Mouse (Mus musculus): ENCODE data around the gene Olfr1414. TPM values are rescaled to one million over a fixed set of nuclear protein-coding genes. Genes with fewer than 3 reads are reported as not detected.

Olfr1414 gene
- not detected for polyA plus RNA-seq (2015; fragmentation: Illumina TruSeq; extraction: RNeasy Lipid Tissue Mini Kit (QIAGEN cat#74804); ENCODE audit: insufficient read depth, low read depth, low replicate concordance)

DNA sequence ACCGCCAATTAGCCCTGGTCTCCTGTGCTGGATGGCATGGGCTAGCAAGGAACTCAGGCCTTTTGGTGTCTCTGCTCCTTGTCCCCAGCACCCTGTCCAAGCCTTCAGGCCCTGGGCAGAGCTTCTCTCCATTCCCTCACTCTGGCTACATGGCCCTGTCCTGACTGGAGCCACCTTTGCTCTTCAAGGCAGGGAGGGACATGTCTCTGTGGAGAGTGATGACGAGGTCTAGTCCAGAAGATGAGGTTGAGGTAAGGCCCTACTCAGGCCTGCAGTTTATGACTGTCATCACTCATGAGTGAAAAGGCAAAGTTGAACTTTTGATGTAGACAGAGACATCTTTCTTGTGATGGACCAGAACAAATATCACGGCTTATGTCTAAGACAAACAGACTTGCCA, at the start of gene Olfr1414:
TSS of gene Olfr1414 (minus strand) at position 101 of the 400 bp plus-strand sequence.

DNA sequence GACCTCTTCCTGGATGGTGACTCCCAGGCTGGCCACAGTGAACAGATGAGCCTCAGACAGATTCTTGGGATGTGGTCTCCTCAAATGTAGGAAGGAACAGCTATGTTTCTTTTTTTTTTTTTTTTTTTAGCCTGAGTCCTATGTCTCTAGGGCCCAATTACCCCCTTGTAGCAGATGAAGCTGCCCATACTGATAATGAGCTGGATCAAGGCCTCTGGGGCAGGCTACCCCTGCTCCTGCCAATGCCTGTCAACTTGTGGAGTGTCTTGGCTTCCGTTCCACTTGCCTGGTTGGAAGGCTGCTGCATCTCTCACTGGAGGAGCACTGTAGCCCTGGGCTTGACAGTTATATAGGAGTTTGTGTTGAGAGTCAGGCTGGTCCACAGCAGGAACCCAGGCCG, 22.5 kb downstream of the Olfr1414 start, which contains the start of gene Olfr1415:
TSS of gene Olfr1415 (minus strand) at position 101 of the 400 bp plus-strand sequence.

DNA sequence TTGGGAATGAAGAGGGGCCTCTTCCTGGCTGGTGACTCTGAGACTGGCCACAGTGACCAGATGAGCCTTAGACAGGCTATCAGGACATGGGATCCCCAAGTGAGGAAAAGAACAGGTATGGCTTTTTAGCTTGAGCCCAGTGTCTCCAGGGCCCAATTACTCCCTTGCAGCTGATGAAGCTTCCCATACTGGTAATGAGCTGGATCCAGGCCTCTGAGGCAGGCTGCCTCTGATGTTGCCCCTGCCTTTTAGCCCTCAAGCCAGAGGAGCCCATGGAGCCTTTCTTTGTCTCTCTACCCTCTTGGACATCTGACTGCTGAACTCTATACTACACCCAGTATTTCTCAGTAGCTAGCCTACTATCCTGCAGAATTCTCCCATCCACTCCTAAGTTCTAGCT, 33.4 kb downstream of the Olfr1414 start, which contains the start of gene Olfr1416:
TSS of gene Olfr1416 (minus strand) at position 101 of the 400 bp plus-strand sequence.

DNA sequence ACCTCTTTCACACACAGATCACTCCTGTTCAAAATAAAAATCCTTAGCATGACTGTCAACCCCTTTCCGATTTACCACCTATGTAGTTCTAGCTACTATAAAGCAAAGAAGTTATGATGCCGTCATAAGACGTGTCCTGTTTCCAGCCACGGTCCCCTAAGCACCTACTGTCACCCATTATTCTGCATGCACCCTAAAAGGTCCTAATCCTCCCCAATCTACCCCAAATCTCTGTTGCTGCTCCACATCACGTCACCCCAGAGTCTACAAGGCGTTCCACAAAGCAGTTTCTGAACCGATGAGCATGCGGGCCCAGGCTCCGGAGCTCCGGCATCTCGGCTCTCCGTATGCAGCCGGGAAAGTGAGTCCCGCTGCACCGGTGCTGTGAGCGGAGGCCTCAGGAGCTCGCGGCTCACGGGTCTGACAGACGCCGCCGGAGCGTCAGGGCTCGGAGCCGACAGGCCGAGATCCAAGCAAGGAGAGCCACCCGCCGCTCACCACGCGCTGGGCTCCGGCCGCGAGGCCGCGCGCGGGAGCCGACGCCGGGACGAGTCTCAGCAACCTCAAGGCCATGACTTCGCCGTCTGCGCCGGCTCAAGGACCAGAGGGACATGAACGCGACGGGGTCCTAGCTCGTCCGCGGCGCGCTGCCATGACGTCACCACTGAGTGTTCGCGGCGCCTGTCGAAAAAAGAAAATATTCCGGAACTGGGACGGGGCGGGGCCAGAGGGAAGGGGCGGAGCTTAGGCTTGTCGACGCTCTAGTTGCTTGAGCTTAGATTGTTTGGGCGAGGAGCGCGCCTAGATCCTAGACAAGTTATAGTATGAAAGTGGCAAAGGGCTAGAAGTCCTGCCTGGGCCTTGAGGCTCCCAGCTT, 45.1 kb downstream of the Olfr1414 start, which contains the start of gene Ndufa10:
TSS of gene Ndufa10 (minus strand) at position 696 of the 877 bp plus-strand sequence.

Other genes starting within 250 kb of the Olfr1414 start
- gene Ndufa10, start 44.8 kb downstream of the Olfr1414 start, polyA plus RNA-seq (2015; fragmentation: Illumina TruSeq; extraction: RNeasy Lipid Tissue Mini Kit (QIAGEN cat#74804); ENCODE audit: insufficient read depth, low read depth, low replicate concordance), result 19.2 TPM
- not detected for gene Olfr1416, start 33.5 kb downstream of the Olfr1414 start, polyA plus RNA-seq (2015; fragmentation: Illumina TruSeq; extraction: RNeasy Lipid Tissue Mini Kit (QIAGEN cat#74804); ENCODE audit: insufficient read depth, low read depth, low replicate concordance)
- not detected for gene Olfr1415, start 22.6 kb downstream of the Olfr1414 start, polyA plus RNA-seq (2015; fragmentation: Illumina TruSeq; extraction: RNeasy Lipid Tissue Mini Kit (QIAGEN cat#74804); ENCODE audit: insufficient read depth, low read depth, low replicate concordance)
- gene Olfr1413, start 52.7 kb upstream of the Olfr1414 start, polyA plus RNA-seq (2015; fragmentation: Illumina TruSeq; extraction: RNeasy Lipid Tissue Mini Kit (QIAGEN cat#74804); ENCODE audit: insufficient read depth, low read depth, low replicate concordance), result not detected
- not detected for gene Olfr1412, start 67.1 kb upstream of the Olfr1414 start, polyA plus RNA-seq (2015; fragmentation: Illumina TruSeq; extraction: RNeasy Lipid Tissue Mini Kit (QIAGEN cat#74804); ENCODE audit: insufficient read depth, low read depth, low replicate concordance)
- gene Olfr1411, start 75.8 kb upstream of the Olfr1414 start, polyA plus RNA-seq (2015; fragmentation: Illumina TruSeq; extraction: RNeasy Lipid Tissue Mini Kit (QIAGEN cat#74804); ENCODE audit: insufficient read depth, low read depth, low replicate concordance), result not detected
- not detected for gene Olfr1410, start 87.1 kb upstream of the Olfr1414 start, polyA plus RNA-seq (2015; fragmentation: Illumina TruSeq; extraction: RNeasy Lipid Tissue Mini Kit (QIAGEN cat#74804); ENCODE audit: insufficient read depth, low read depth, low replicate concordance)
- gene Olfr12, start 99.1 kb upstream of the Olfr1414 start, polyA plus RNA-seq (2015; fragmentation: Illumina TruSeq; extraction: RNeasy Lipid Tissue Mini Kit (QIAGEN cat#74804); ENCODE audit: insufficient read depth, low read depth, low replicate concordance), result not detected
- gene Cops9, start 123.3 kb upstream of the Olfr1414 start, polyA plus RNA-seq (2015; fragmentation: Illumina TruSeq; extraction: RNeasy Lipid Tissue Mini Kit (QIAGEN cat#74804); ENCODE audit: insufficient read depth, low read depth, low replicate concordance), result 49.1 TPM
- gene Otos, start 130.2 kb upstream of the Olfr1414 start, polyA plus RNA-seq (2015; fragmentation: Illumina TruSeq; extraction: RNeasy Lipid Tissue Mini Kit (QIAGEN cat#74804); ENCODE audit: insufficient read depth, low read depth, low replicate concordance), result not detected

Data from pancreas, adult 10 weeks (tissue).